Mouse (Mus musculus) kidney, adult 11 months (tissue): ENCODE measurements at regions not wholly inside any gene's neighbourhood (a gene's known extent, or its start where the extent isn't known, plus 50 kb on each side); places are given as distances from the start of the nearest gene placed in this dataset.

Experiments used
- DNase-seq: peaks from one replicate; pipeline ENCODE4 v3.0.0; 2022

DNA sequence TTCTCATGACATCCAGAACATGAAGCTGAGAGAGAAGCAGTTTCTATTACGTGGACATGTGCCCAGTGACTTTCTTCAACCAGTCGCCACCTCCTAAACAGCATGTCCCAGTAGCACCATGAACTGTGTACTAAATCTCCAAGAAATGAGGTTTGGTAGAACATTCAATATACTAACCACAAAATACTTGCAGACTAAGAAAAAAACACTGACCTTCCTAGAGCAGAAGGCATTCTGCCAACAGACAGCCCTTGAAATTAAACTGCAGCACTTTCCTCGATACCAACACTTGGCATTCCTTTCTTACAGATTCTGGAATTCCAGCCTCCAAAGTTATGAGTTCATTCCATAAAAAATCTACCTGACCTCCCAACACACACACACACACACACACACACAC is 166.6 kb downstream of the Atp6ap1l start:
- DNase-seq, result no peak

- no peak for DNase-seq
Observed at GRCm38 (mm10) chr13:90733265-90733664, 171.9 kb downstream of the Atp6ap1l start.

GRCm38 (mm10) chr13:90729078-90729477 is 176.1 kb downstream of the Atp6ap1l start:
- DNase-seq, result peak; percentile 19

DNA sequence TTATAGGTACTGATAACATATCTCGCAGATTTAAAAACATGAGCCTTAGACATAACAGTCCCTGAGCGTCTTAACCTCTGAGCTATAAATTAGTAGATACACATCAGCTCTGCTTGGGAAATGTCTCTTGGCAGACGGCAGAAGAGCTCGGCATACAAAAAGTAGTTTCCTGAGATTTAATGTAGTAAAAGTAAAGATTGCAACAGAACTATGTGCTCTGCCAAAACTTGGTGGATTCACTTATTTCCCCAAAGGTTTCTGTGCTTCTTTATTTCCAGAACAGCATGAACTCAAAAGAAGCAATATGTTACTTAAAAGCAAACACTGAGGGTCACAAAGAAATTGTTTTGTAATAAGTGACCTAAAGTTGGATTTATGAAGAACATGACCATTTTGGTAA is 177.3 kb downstream of the Atp6ap1l start:
- DNase-seq, result no peak

GRCm38 (mm10) chr13:90725053-90725827 is 179.9 kb downstream of the Atp6ap1l start:
- DNase-seq, result no peak

DNA sequence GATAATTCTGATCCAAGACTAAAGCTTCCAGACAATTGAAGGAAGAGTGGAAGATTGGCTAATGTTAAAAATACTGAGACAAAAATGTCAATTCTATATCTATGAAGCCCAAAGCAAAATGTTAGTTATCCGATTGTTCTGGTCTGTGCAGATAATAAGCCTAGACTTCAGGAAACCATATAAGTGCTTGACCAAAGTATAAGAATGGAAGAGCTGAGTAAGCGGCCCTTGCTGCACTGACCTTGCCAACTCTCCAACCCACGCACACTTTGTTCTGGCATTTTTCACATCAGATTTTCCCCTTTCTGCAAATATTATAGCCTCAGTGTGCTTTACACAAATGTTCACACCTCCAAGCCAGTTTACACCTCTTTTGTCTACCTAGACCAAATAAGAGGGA is 180.6 kb downstream of the Atp6ap1l start:
- DNase-seq, result no peak

DNA sequence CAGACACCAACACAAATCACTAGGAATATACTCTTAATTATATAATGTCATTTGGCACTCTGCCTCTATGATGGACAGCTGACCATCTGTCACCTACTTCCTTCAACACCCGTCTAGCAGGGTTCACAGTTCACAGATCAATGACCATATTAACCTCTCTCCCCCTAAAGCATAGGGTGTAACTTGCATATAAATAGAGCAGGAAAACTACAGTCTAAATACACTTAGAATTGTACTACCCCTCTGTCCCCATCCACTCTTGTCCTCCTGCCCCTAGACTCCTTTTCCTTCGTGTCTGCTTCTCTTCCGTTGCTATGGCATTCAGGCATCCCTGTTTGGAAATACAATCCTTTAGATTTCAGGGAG is 181.6 kb downstream of the Atp6ap1l start:
- no peak for DNase-seq

DNA sequence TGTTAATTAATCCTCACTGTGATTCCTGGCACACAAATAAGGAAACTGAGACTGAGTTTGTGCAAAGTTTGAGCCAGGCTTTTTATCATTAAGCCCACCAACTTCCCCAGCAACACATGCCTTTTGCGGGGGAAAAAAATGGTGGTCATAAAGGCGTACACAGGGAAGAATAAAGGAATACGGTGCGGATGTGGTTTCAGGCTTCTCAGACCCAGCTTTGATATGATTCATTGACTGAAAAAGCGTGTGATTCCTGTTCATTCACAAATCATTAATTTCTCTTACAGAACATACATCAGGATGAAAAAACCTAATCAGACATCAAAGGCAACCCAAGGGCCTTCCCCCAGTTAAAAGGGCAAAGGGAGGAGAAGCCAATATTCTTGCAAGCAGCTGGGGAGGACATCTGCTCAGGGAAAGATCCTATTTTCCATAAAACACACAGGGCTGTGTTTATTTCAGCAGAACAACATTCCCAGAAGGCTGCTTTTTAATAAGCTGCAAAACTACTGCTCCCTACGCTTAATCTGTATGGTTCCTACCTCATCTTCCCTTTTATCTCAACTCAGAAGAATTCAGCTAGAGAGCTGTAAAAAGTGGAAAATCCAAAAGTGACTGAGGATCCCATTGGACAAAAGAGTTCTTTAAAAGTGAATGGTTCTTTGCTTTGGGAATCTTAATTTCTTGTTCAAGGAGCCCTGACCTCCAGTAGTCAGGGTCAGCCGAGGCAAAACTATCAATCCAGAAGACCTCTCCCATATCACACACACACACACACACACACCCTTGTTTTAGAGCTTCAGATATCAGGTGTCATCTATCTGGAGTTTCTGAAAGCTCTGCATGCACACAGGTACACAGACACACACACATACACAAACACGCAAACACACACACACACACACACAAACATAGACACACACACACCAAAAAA is 182.3 kb downstream of the Atp6ap1l start:
- DNase-seq, result no peak

DNA sequence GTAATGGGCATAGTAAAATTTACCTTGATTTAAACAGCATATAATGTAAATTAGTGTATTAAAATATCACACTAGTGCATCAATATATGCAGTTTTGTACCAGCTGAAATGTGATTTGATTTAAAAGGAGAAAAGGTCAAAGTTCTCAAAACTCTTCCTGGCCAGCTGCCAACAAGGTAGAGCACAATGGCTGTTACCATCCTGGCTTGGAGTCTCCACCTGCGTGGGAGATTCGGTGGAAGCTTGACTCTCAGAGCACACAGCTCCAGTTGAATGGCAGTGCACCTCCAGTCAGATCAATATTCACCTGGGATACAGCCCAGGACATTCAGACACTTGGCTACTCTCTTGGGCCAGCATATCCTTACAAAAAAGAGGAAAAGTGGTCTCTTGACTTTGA is 220.8 kb downstream of the Atp6ap1l start:
- DNase-seq, result no peak

DNA sequence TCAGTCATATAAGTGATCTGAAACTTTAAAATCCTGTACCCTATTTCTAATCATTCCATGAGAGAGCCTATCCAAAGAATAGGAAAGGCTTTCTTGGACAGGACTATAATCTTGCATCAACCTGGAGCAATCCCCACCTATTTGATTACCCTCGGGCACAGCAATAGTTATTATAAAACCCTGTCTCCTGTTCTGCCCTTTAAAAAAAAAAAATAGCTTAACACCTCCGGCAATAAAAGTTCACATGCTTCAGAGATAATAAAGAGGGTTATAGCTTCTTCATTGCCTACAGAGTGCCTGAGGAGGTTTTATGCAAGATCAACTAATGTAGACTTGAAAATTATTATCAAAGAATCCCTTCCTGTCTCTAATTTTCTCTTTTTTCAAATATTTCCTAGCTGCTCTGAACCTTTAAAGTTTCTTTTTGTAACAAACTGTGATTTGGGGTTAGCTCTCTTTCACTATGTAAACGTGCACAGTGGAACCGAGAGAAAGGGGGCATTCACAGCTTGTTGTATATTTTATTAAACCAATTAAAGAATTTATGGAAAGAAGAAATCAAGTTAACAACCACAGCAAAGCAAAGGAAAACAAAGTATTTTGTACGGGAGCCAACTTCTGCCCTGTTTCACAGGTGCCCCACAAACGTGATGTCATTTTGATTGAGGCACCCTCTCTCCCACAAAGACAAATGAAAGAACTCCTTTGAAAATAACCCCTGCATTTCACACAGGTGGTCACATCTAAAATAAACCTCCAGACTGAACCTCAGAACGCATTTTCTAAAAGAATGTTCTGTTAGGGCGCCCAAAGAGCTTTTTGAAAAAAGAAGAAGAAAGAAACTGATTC is 225.8 kb downstream of the Atp6ap1l start:
- no peak for DNase-seq

GRCm38 (mm10) chr13:90673823-90674222 is 231.3 kb downstream of the Atp6ap1l start:
- no peak for DNase-seq

GRCm38 (mm10) chr13:90673079-90673478 is 232.1 kb downstream of the Atp6ap1l start:
- no peak for DNase-seq

- no peak for DNase-seq
Observed at GRCm38 (mm10) chr13:90661567-90662141, 243.5 kb downstream of the Atp6ap1l start.

GRCm38 (mm10) chr13:90660950-90661349 is 244.2 kb downstream of the Atp6ap1l start:
- DNase-seq, result no peak

GRCm38 (mm10) chr13:90659087-90659486 is 246.1 kb downstream of the Atp6ap1l start:
- no peak for DNase-seq

- DNase-seq, result no peak
Observed at GRCm38 (mm10) chr13:90646356-90646755, 258.8 kb downstream of the Atp6ap1l start.

- DNase-seq, result no peak
Observed at GRCm38 (mm10) chr13:90644216-90644615, 260.9 kb downstream of the Atp6ap1l start.

DNA sequence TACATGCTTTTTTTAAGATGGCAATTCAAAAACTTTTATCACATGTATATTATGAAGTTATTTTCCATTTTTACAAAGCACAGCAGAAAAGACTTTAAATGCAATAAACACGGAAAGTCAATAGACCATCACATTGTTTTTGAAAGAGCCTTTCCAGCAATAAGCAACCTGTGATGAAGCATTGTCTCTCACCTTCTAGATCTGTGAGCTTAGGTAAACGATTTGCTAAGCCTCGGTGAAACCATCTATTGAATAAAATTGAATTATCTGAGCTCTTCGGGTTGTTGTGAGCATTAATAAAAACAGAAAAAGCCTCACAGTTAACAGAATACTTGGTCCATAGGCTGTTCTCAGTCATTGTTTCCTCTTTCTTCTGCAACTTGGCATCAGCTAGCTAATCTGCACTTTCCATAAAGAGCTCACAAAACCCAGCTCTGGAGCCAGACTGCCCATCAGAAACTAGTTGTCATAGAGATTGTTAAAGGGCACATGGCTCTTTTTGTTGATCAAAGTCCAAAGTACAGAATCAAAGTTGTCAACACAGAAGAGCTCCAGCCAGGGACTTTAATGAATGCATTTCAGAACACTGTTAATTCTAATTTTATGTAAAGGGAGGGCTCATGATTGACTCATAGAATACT is 261.5 kb downstream of the Atp6ap1l start:
- DNase-seq, result peak; percentile 6

- DNase-seq, result no peak
Observed at GRCm38 (mm10) chr13:90643109-90643508, 262.0 kb downstream of the Atp6ap1l start.

- no peak for DNase-seq
Observed at GRCm38 (mm10) chr13:90642206-90642823, 262.8 kb downstream of the Atp6ap1l start.
